9 mouse cellular contexts compared by ENCODE assay signal in genomic region chr10:127521611-127522080, GRCm38 (mm10). TPM values are rescaled to one million over a fixed set of nuclear protein-coding genes. Genes with fewer than 3 reads are reported as not detected.
DNase-seq lines count a peak whose midpoint lies in the region; ATAC-seq and TF ChIP-seq lines count a peak whose summit lies in the region.
"Had no signal": no experiment of that assay in that cellular context is flagged by ENCODE, and none has a peak within 500 bp of the region (broad histone marks: within the 10 kb centered on the region; RNA-seq: fewer than 3 reads in every experiment).

No protein-coding gene starts in this region.

- TF ChIP-seq CTCF in ES-Bruce4 (IDR thresholded peaks at IDR 0.05; ENCODE audit: low read depth, low read length) = no peak

- peak; percentile 75 for DNase-seq in heart, embryonic 10.5 days (ENCODE audit: low spot score)
- DNase-seq in heart, postnatal 4 days = no peak
- no peak for DNase-seq in urinary bladder, postnatal 36 days (ENCODE audit: low spot score in 2 of 2)
- DNase-seq in ovary, adult 18-20 months (ENCODE audit: low spot score) = no peak
- DNase-seq in thymus, postnatal 10 days (ENCODE audit: low spot score in 2 of 2) = no peak

- H3K36me3 ChIP-seq in heart, embryonic 10.5 days = peaks cover 40% of the 10 kb centered on the region
- H3K36me3 ChIP-seq in ES-Bruce4 (ENCODE audit: control insufficient read depth, insufficient read depth, low read length, poor library complexity, severe bottlenecking) = peaks cover 9% of the 10 kb centered on the region
- H3K36me3 ChIP-seq in forebrain, embryonic 13.5 days (ENCODE audit: poor library complexity, severe bottlenecking) = peaks cover 35% of the 10 kb centered on the region
- H3K36me3 ChIP-seq in liver, embryonic 15.5 days (replicated peaks) = peaks cover 43% of the 10 kb centered on the region

- peak overlapping the region; percentile 87 for H3K9ac ChIP-seq in ES-Bruce4 (ENCODE audit: low read depth, poor library complexity, severe bottlenecking)
- H3K9ac ChIP-seq in forebrain, embryonic 13.5 days = peak overlapping the region; percentile 67
- H3K9ac ChIP-seq in liver, embryonic 15.5 days = peak overlapping the region; percentile 77

- H3K4me1 ChIP-seq in heart, embryonic 10.5 days = peaks cover 50% of the 10 kb centered on the region
- no peaks in the 10 kb centered on the region for H3K4me1 ChIP-seq in ES-Bruce4 (ENCODE audit: control insufficient read depth, insufficient read depth, low read length)
- H3K4me1 ChIP-seq in forebrain, embryonic 13.5 days = peaks cover 48% of the 10 kb centered on the region
- H3K4me1 ChIP-seq in liver, embryonic 15.5 days (replicated peaks) = peaks cover 58% of the 10 kb centered on the region

- H3K9me3 ChIP-seq in heart, embryonic 10.5 days = no peaks in the 10 kb centered on the region
- no peaks in the 10 kb centered on the region for H3K9me3 ChIP-seq in ES-Bruce4 (replicated peaks; ENCODE audit: control insufficient read depth, insufficient read depth, low read length, poor library complexity, severe bottlenecking)
- no peaks in the 10 kb centered on the region for H3K9me3 ChIP-seq in forebrain, embryonic 13.5 days (replicated peaks)
- H3K9me3 ChIP-seq in liver, embryonic 15.5 days (replicated peaks) = no peaks in the 10 kb centered on the region

- WGBS in heart, embryonic 10.5 days = 11% methylated on average over 12 of the region's 12 CpGs
- 11% methylated on average over 12 of the region's 12 CpGs for WGBS in forebrain, embryonic 13.5 days
- WGBS in liver, embryonic 15.5 days (ENCODE audit: insufficient replicate concordance) = 0% methylated on average over 12 of the region's 12 CpGs

- H3K27ac ChIP-seq in heart, embryonic 10.5 days = peak overlapping the region; percentile 85
- no peak overlapping the region for H3K27ac ChIP-seq in ES-Bruce4 (ENCODE audit: insufficient read depth, low read length)
- no peak overlapping the region for H3K27ac ChIP-seq in forebrain, embryonic 13.5 days
- H3K27ac ChIP-seq in liver, embryonic 15.5 days (replicated peaks) = peak overlapping the region; percentile 87

- peak overlapping the region; percentile 87 for H3K4me2 ChIP-seq in forebrain, embryonic 13.5 days
- H3K4me2 ChIP-seq in liver, embryonic 15.5 days = peak overlapping the region; percentile 93

- H3K27me3 ChIP-seq in heart, embryonic 10.5 days (ENCODE audit: insufficient read depth, poor library complexity, severe bottlenecking) = peaks cover 67% of the 10 kb centered on the region
- no peaks in the 10 kb centered on the region; the same call in 1 of the 2 replicates for H3K27me3 ChIP-seq in ES-Bruce4 (ENCODE audit: control insufficient read depth, insufficient read depth, low read length, poor library complexity, severe bottlenecking)
- H3K27me3 ChIP-seq in forebrain, embryonic 13.5 days = peaks cover 48% of the 10 kb centered on the region
- H3K27me3 ChIP-seq in liver, embryonic 15.5 days = peaks cover 41% of the 10 kb centered on the region
- H3K27me3 ChIP-seq: Patski had no signal

- H3K4me3 ChIP-seq in heart, embryonic 10.5 days = peak overlapping the region; percentile 74
- peak overlapping the region; percentile 75 for H3K4me3 ChIP-seq in ES-Bruce4 (ENCODE audit: low read depth, low read length)
- peak overlapping the region; percentile 54 for H3K4me3 ChIP-seq in forebrain, embryonic 13.5 days
- H3K4me3 ChIP-seq in liver, embryonic 15.5 days (replicated peaks) = peak overlapping the region; percentile 78

- no peak for TF ChIP-seq EP300 in ES-Bruce4 (IDR thresholded peaks at IDR 0.05; ENCODE audit: insufficient read depth, low read depth, low read length)

- TF ChIP-seq POLR2A in ES-Bruce4 (IDR thresholded peaks at IDR 0.05; ENCODE audit: insufficient read depth, low read length) = no peak

- ATAC-seq in forebrain, embryonic 13.5 days = peak; percentile 11; the same call in 1 of the 2 replicates
- ATAC-seq in liver, embryonic 15.5 days (ENCODE audit: insufficient read depth) = peak; percentile 72

RNA-seq across cellular contexts. Expression of gene Shmt2, which starts 0.6 kb away (rescaled TPM):
- 101 and 126 TPM in 2 replicates for polyA plus RNA-seq in heart, embryonic 10.5 days (2016; fragmentation: Nextera tagmentation; extraction: Ambion mirVana)
- total RNA-seq in heart, postnatal 4 days (2021) = 10 to 100 TPM; 43.7 to 45.1 TPM
- polyA plus RNA-seq in ES-Bruce4 (2011; ENCODE audit: insufficient read depth, insufficient read length, low read depth, missing spikeins) = 67.4 and 68.2 TPM in 2 replicates
- polyA plus RNA-seq in forebrain, embryonic 13.5 days (2015; fragmentation: Nextera tagmentation; extraction: Ambion mirVana) = 89.6 and 91.5 TPM in 2 replicates
- 138 and 159 TPM in 2 replicates for polyA plus RNA-seq in liver, embryonic 15.5 days (2015; fragmentation: Nextera tagmentation; extraction: Ambion mirVana)

RNA-seq across cellular contexts. Expression of gene Ndufa4l2, which starts 6.9 kb away (rescaled TPM):
- polyA plus RNA-seq in heart, embryonic 10.5 days (2016; fragmentation: Nextera tagmentation; extraction: Ambion mirVana) = 7.8 and 9.0 TPM in 2 replicates
- 10 to 100 TPM; 34.2 to 34.9 TPM for total RNA-seq in heart, postnatal 4 days (2021)
- 5.4 and 5.7 TPM in 2 replicates for polyA plus RNA-seq in ES-Bruce4 (2011; ENCODE audit: insufficient read depth, insufficient read length, low read depth, missing spikeins)
- polyA plus RNA-seq in forebrain, embryonic 13.5 days (2015; fragmentation: Nextera tagmentation; extraction: Ambion mirVana) = 11.9 and 12.8 TPM in 2 replicates
- polyA plus RNA-seq in liver, embryonic 15.5 days (2015; fragmentation: Nextera tagmentation; extraction: Ambion mirVana) = 20.7 and 42.1 TPM in 2 replicates

RNA-seq across cellular contexts. Expression of gene Nxph4, which starts 12.7 kb away (rescaled TPM):
- 0.16 and 0.33 TPM in 2 replicates for polyA plus RNA-seq in heart, embryonic 10.5 days (2016; fragmentation: Nextera tagmentation; extraction: Ambion mirVana)
- total RNA-seq in heart, postnatal 4 days (2021) = under 1 TPM; 0.83 to 0.97 TPM
- polyA plus RNA-seq in ES-Bruce4 (2011; ENCODE audit: insufficient read depth, insufficient read length, low read depth, missing spikeins) = 0.79 TPM in 1 of 2 replicates, not detected in the other
- 36.8 and 50.7 TPM in 2 replicates for polyA plus RNA-seq in forebrain, embryonic 13.5 days (2015; fragmentation: Nextera tagmentation; extraction: Ambion mirVana)
- 0.07 TPM in 1 of 2 replicates, not detected in the other for polyA plus RNA-seq in liver, embryonic 15.5 days (2015; fragmentation: Nextera tagmentation; extraction: Ambion mirVana)

RNA-seq across cellular contexts. Expression of gene Stac3, which starts 20.2 kb away (rescaled TPM):
- 0.22 and 0.84 TPM in 2 replicates for polyA plus RNA-seq in heart, embryonic 10.5 days (2016; fragmentation: Nextera tagmentation; extraction: Ambion mirVana)
- 1 to 10 TPM; 1.8 to 1.9 TPM for total RNA-seq in heart, postnatal 4 days (2021)
- 1.9 and 2.6 TPM in 2 replicates for polyA plus RNA-seq in ES-Bruce4 (2011; ENCODE audit: insufficient read depth, insufficient read length, low read depth, missing spikeins)
- polyA plus RNA-seq in forebrain, embryonic 13.5 days (2015; fragmentation: Nextera tagmentation; extraction: Ambion mirVana) = 1.0 and 1.1 TPM in 2 replicates
- 1.0 and 1.2 TPM in 2 replicates for polyA plus RNA-seq in liver, embryonic 15.5 days (2015; fragmentation: Nextera tagmentation; extraction: Ambion mirVana)

Comparison
In these comparisons a context has a peak if more than half of its experiments do, and no peak if none do; other contexts are left out.
1. H3K27ac ChIP-seq: peak in heart, embryonic 10.5 days (single experiment) and liver, embryonic 15.5 days (single experiment); none in ES-Bruce4 (single experiment) and forebrain, embryonic 13.5 days (single experiment).
2. RNA of gene Nxph4, which starts 12.7 kb away (polyA plus RNA-seq): 36.8 to 50.7 TPM in forebrain, embryonic 13.5 days; 0.16 to 0.33 TPM in heart, embryonic 10.5 days, 0.07 TPM in liver, embryonic 15.5 days and 0.79 TPM in ES-Bruce4; every median in the first group is over 10 times any median in the second.
3. Peak in every context shown above with its lines, with median percentiles within 50 percentile points of each other: H3K4me3 ChIP-seq and H3K9ac ChIP-seq.